Mouse (Mus musculus) ES-Bruce4 (cell line): ENCODE results near the gene Erc1.

ENCODE experiments used
- CTCF ChIP-seq: IDR thresholded peaks from one replicate; pipeline ENCODE4 v1.8.1; 2011; ENCODE audit warnings: low read depth, low read length
- POLR2A ChIP-seq: IDR thresholded peaks from one replicate; pipeline ENCODE4 v1.8.1; 2011; ENCODE audit warnings: low read length; ENCODE audit not compliant: insufficient read depth

DNA sequence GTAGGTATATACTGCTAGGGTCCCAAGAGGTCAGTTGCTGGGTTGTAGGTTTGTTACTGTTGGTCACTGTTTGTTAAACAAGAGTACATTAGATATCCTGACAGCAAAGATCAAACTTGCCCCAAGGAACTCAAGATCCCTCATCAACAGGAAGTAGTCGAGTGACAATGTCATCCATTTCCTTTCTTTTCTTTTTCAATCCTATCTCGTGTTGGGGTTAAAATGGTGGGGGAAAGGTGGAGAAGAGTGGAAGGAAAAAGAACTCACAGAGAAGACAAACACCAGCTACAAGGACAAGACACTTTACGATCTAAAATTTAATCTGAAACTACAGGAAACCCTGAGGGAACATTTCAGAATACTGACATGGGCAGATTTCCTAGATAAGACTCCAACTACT, 92.1 kb downstream of the Erc1 start:
- TF ChIP-seq POLR2A = no peak
- TF ChIP-seq CTCF = no peak
